Mouse (Mus musculus) lung, adult 18-20 months (tissue): ENCODE measurements around the gene Slc41a2.

Experiments used
- DNase-seq, 2 experiments: peaks; one replicate each; pipeline ENCODE4 v3.0.0; 2022; ENCODE audit warnings: mixed read lengths in 2 of 2

Slc41a2 gene

GRCm38 (mm10) chr10:83301054-83301453 lies 36.6 kb downstream of the Slc41a2 start:
- DNase-seq = no peak

- no peak for DNase-seq
Measured at GRCm38 (mm10) chr10:83297017-83297416, 40.7 kb downstream of the Slc41a2 start.

- no peak for DNase-seq
Measured at GRCm38 (mm10) chr10:83294746-83295145, 42.9 kb downstream of the Slc41a2 start.

- no peak for DNase-seq
Measured at GRCm38 (mm10) chr10:83293352-83293751, 44.3 kb downstream of the Slc41a2 start.

GRCm38 (mm10) chr10:83291731-83292130 lies 46.0 kb downstream of the Slc41a2 start:
- no peak for DNase-seq

- peak; percentile 7 to 33 for DNase-seq
Measured at GRCm38 (mm10) chr10:83287828-83288227, 49.9 kb downstream of the Slc41a2 start.

GRCm38 (mm10) chr10:83286399-83286798 lies 51.3 kb downstream of the Slc41a2 start:
- no peak for DNase-seq

- no peak for DNase-seq
Measured at GRCm38 (mm10) chr10:83285724-83286256, 51.9 kb downstream of the Slc41a2 start.

GRCm38 (mm10) chr10:83284916-83285315 lies 52.8 kb downstream of the Slc41a2 start:
- DNase-seq = no peak

GRCm38 (mm10) chr10:83266731-83267130 lies 71.0 kb downstream of the Slc41a2 start:
- DNase-seq = no peak

GRCm38 (mm10) chr10:83266241-83266640 lies 71.4 kb downstream of the Slc41a2 start:
- DNase-seq = no peak

GRCm38 (mm10) chr10:83264680-83265079 lies 73.0 kb downstream of the Slc41a2 start:
- no peak for DNase-seq

GRCm38 (mm10) chr10:83264056-83264455 lies 73.6 kb downstream of the Slc41a2 start:
- DNase-seq = no peak

- no peak for DNase-seq
Measured at GRCm38 (mm10) chr10:83261264-83261663, 76.4 kb downstream of the Slc41a2 start.

GRCm38 (mm10) chr10:83251377-83251776 lies 86.3 kb downstream of the Slc41a2 start:
- DNase-seq = no peak

GRCm38 (mm10) chr10:83248036-83248435 lies 89.6 kb downstream of the Slc41a2 start:
- DNase-seq = no peak

GRCm38 (mm10) chr10:83245720-83246119 lies 92.0 kb downstream of the Slc41a2 start:
- DNase-seq = no peak

GRCm38 (mm10) chr10:83244131-83244530 lies 93.6 kb downstream of the Slc41a2 start:
- DNase-seq = no peak

- DNase-seq = peak; percentile 47 to 67
Measured at GRCm38 (mm10) chr10:83242106-83242686, 95.5 kb downstream of the Slc41a2 start.

GRCm38 (mm10) chr10:83234391-83234790 lies 103.3 kb downstream of the Slc41a2 start:
- no peak for DNase-seq

- no peak for DNase-seq
Measured at GRCm38 (mm10) chr10:83233967-83234366, 103.7 kb downstream of the Slc41a2 start.

- no peak for DNase-seq
Measured at GRCm38 (mm10) chr10:83228626-83229025, 109.1 kb downstream of the Slc41a2 start.

GRCm38 (mm10) chr10:83224999-83225398 lies 112.7 kb downstream of the Slc41a2 start:
- no peak for DNase-seq

- DNase-seq = no peak
Measured at GRCm38 (mm10) chr10:83220847-83221246, 116.8 kb downstream of the Slc41a2 start.

- no peak for DNase-seq
Measured at GRCm38 (mm10) chr10:83220217-83220616, 117.5 kb downstream of the Slc41a2 start.
